Mouse (Mus musculus) lung, embryonic 15.5 days (tissue): ENCODE measurements around the gene Tpx2. TPM values are rescaled to one million over a fixed set of nuclear protein-coding genes. Genes with fewer than 3 reads are reported as not detected.

Experiments used
- ATAC-seq: fragments of 200-750 bp; cut with Nextera tagmentation; 2 replicates; pipeline ENCODE4 v1.8.0; 2017; ENCODE audit warnings: moderate number of reproducible peaks, borderline replicate concordance; ENCODE audit not compliant: low FRiP score, low TSS enrichment; ENCODE audit errors: extremely low read depth
- H3K27ac ChIP-seq: fragments of 300-500 bp; sonication (generic); 2 replicates; pipeline ENCODE4 v1.5.1; 2015; ENCODE audit warnings: moderate library complexity, mild to moderate bottlenecking, inconsistent platforms
- H3K27me3 ChIP-seq: fragments of 300-500 bp; sonication (generic); 2 replicates; pipeline ENCODE4 v1.6.1; 2015; ENCODE audit warnings: inconsistent platforms
- H3K36me3 ChIP-seq: fragments of 300-500 bp; sonication (generic); 2 replicates; pipeline ENCODE4 v1.6.1; 2015; ENCODE audit warnings: inconsistent platforms
- H3K4me1 ChIP-seq: fragments of 300-500 bp; sonication (generic); 2 replicates; pipeline ENCODE4 v1.6.1; 2015; ENCODE audit warnings: inconsistent platforms
- H3K4me2 ChIP-seq: fragments of 300-500 bp; sonication (generic); 2 replicates; pipeline ENCODE4 v1.6.1; 2015; ENCODE audit warnings: inconsistent platforms, mild to moderate bottlenecking, moderate library complexity
- H3K4me3 ChIP-seq: fragments of 300-500 bp; sonication (generic); 2 replicates; pipeline ENCODE4 v1.5.1; 2015; ENCODE audit warnings: mild to moderate bottlenecking, inconsistent platforms
- H3K9ac ChIP-seq: fragments of 300-500 bp; sonication (generic); 2 replicates; pipeline ENCODE4 v1.6.1; 2015; ENCODE audit warnings: inconsistent platforms
- H3K9me3 ChIP-seq: fragments of 300-500 bp; sonication (generic); 2 replicates; pipeline ENCODE4 v1.6.1; 2016; ENCODE audit warnings: inconsistent platforms
- WGBS: fragments of 180-500 bp; shearing (Covaris S2); methylation state at CpG from one replicate; pipeline ENCODE4 v1.1.7; 2015; 5-methylcytosine and 5-hydroxymethylcytosine counted together
- polyA plus RNA-seq: library from polyadenylated mRNA; unstranded; fragments of >200 nt; fragmentation: Nextera tagmentation; extraction: Ambion mirVana; gene quantifications from 2 replicates; pipeline ENCODE4 v1.2.1, GENCODE M21; 2015

Tpx2 gene
- polyA plus RNA-seq, 1 experiment from 2014 or later, result 92.1 TPM

GRCm38 (mm10) chr2:152831019-152831878 is 16.5 kb upstream of the Tpx2 start, which contains the start of gene Bcl2l1:
TSS of gene Bcl2l1 (minus strand) at chr2:152831728.
- Histone ChIP-seq H3K27ac (peak within 1 kb of the TSS; percentile 97), H3K9me3 (no peaks in the 10 kb centered on the region), H3K4me3 (peak within 1 kb of the TSS; percentile 62), H3K36me3 (no peaks in the 10 kb centered on the region), H3K27me3 (no peaks in the 10 kb centered on the region), H3K4me2 (peak within 1 kb of the TSS; percentile 66), H3K9ac (peak within 1 kb of the TSS; percentile 80), H3K4me1 (peaks cover 43% of the 10 kb centered on the region)
- ATAC-seq, result peak; percentile 96
- WGBS, result under 1% methylated on average over 72 of the region's 74 CpGs

GRCm38 (mm10) chr2:152839256-152839655 is 8.5 kb upstream of the Tpx2 start:
- Histone ChIP-seq H3K36me3 (no peaks in the 10 kb centered on the region), H3K27ac (no peak overlapping the region), H3K4me3 (no peak overlapping the region), H3K27me3 (no peaks in the 10 kb centered on the region), H3K4me1 (no peaks in the 10 kb centered on the region), H3K9ac (no peak overlapping the region), H3K9me3 (no peaks in the 10 kb centered on the region), H3K4me2 (no peak overlapping the region)
- no peak for ATAC-seq
- 66% methylated on average over 2 of the region's 2 CpGs for WGBS

DNA sequence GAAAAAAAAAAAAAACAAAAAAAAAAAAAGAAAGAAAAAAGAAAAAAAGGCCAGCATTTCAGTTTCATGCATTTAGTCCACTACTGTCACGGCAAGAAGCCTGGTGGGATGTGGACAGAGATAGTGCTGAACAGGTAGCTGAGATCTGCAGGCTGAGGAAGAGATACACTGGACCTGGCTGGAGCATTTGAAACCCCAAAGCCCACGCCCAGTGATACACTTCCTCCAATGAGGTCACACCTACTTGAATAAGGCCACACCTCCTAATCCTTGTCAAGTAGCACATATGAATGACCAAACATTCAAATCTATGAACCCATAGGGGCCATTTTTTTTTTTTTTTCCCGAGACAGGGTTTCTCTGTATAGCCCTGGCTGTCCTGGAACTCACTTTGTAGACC is 5.0 kb upstream of the Tpx2 start:
- H3K9ac ChIP-seq, result no peak overlapping the region
- H3K27ac ChIP-seq, result no peak overlapping the region
- no peaks in the 10 kb centered on the region for H3K27me3 ChIP-seq
- no peaks in the 10 kb centered on the region for H3K9me3 ChIP-seq
- 57% methylated on average over 3 of the region's 3 CpGs for WGBS
- H3K4me2 ChIP-seq, result no peak overlapping the region
- no peak overlapping the region for H3K4me3 ChIP-seq
- no peaks in the 10 kb centered on the region for H3K36me3 ChIP-seq
- no peak for ATAC-seq
- H3K4me1 ChIP-seq, result 0 out of 2 replicates have a peak, but pooled peaks cover 3% of the 10 kb centered on the region

GRCm38 (mm10) chr2:152847057-152847814 is 528 bp upstream of the Tpx2 start:
- Histone ChIP-seq H3K9ac (no peak overlapping the region), H3K4me3 (peak overlapping the region; percentile 81; the same call in 1 of the 2 replicates), H3K36me3 (peaks cover 4% of the 10 kb centered on the region; the same call in 1 of the 2 replicates), H3K4me2 (peak overlapping the region; percentile 48), H3K9me3 (no peaks in the 10 kb centered on the region), H3K4me1 (peaks cover 21% of the 10 kb centered on the region), H3K27ac (no peak overlapping the region), H3K27me3 (no peaks in the 10 kb centered on the region)
- WGBS, result 13% methylated on average over 3 of the region's 3 CpGs
- no peak for ATAC-seq

DNA sequence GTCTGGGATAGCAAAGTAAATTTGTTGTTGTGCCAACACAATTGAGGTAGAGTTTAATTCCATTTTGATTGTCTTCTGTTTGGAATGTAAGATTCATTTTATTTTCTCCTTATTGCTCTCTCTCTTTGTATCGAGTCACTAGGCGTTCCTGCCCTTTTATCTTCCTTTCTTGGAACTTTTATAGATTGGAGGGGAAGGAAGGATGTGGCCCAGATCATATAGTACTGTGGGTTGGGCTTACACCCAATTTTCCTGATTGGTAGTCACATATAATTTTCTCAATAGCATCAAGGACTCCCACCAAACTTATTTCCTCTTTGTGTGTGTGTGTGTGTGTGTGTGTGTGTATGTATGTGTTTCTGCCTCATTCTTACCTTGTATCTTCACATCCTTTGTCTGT is 702 bp downstream of the Tpx2 start:
- ATAC-seq, result no peak
- peak overlapping the region; percentile 81 for H3K4me3 ChIP-seq
- no peaks in the 10 kb centered on the region for H3K9me3 ChIP-seq
- H3K4me2 ChIP-seq, result peak overlapping the region; percentile 73
- peaks cover 12% of the 10 kb centered on the region; the same call in 1 of the 2 replicates for H3K36me3 ChIP-seq
- peak overlapping the region; percentile 88 for H3K27ac ChIP-seq
- peak overlapping the region; percentile 69 for H3K9ac ChIP-seq
- H3K4me1 ChIP-seq, result peaks cover 21% of the 10 kb centered on the region
- 3% methylated on average over 2 of the region's 2 CpGs for WGBS
- H3K27me3 ChIP-seq, result no peaks in the 10 kb centered on the region

DNA sequence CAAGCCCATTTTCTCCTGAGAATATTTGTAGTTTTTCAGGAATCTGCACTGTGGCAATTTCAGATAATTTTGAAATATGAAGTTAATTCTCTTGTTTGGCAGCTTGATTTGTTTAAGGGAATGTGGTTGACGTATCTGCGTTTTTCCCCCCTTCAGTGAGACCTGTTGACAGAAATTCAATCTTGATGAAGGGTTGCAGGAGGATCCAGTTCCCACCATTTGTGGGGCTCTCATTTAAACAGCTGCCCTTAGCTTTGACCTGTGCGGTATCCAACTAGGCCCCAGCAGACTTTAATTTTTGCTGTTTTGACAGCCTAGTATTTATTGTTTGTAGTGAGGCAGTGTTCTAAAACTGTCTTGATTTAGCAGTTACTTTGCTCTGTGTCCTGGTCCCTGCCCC is 11.7 kb downstream of the Tpx2 start:
- no peak overlapping the region for H3K9ac ChIP-seq
- no peak for ATAC-seq
- H3K9me3 ChIP-seq, result no peaks in the 10 kb centered on the region
- no peak overlapping the region for H3K4me2 ChIP-seq
- no peak overlapping the region for H3K4me3 ChIP-seq
- 81% methylated on average over 3 of the region's 3 CpGs for WGBS
- no peak overlapping the region for H3K27ac ChIP-seq
- H3K27me3 ChIP-seq, result no peaks in the 10 kb centered on the region
- no peaks in the 10 kb centered on the region for H3K4me1 ChIP-seq
- H3K36me3 ChIP-seq, result peaks cover 70% of the 10 kb centered on the region

- ATAC-seq, result no peak
- Histone ChIP-seq H3K9ac (no peak overlapping the region), H3K27ac (no peak overlapping the region), H3K36me3 (peaks cover 60% of the 10 kb centered on the region), H3K4me3 (no peak overlapping the region), H3K9me3 (no peaks in the 10 kb centered on the region), H3K4me2 (no peak overlapping the region), H3K27me3 (no peaks in the 10 kb centered on the region), H3K4me1 (no peaks in the 10 kb centered on the region)
- WGBS, result 85% methylated on average over 1 of the region's 1 CpGs
Observed at GRCm38 (mm10) chr2:152861891-152862290, 14.1 kb downstream of the Tpx2 start.

DNA sequence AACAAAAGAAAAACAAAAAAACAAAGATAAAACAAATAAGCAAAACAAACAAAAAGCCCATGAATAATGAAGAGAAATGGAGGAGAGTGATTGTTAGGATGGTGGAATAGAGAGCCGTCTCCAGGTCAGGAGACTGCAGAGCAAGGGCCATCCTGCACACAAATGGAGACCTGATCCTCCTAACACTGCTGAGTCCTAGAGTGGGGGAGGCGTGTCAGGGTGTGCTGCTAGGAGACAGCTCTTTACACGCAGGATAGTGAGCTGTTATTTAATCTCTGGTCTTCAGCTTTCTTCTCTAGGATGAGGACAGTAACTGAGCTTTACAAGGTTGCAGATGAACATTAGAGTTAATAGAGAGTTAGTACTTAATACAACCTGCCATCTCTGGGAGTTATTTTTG is 14.9 kb downstream of the Tpx2 start:
- Histone ChIP-seq H3K9me3 (no peaks in the 10 kb centered on the region), H3K4me2 (no peak overlapping the region), H3K4me1 (no peaks in the 10 kb centered on the region), H3K27ac (no peak overlapping the region), H3K27me3 (no peaks in the 10 kb centered on the region), H3K9ac (no peak overlapping the region), H3K4me3 (no peak overlapping the region), H3K36me3 (peaks cover 63% of the 10 kb centered on the region)
- no peak for ATAC-seq
- WGBS, result 77% methylated on average over 3 of the region's 3 CpGs

DNA sequence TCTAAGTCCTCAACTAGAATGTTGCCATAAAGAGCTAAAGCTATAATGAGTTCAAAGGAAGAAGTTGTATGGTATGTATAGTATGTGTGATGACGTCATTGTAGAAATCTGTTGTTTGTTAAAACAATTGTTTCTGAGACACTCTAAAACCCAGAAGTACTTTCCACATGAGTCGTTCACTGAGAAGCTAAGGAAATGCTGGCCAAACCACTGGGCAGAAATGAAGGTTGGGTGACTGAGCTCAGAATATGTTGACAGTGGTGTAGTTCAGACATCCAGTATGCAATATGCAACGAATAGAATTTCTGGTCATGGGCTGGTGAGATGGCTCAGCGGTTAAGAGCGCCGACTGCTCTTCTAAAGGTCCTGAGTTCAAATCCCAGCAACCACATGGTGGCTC is 15.6 kb downstream of the Tpx2 start:
- Histone ChIP-seq H3K4me3 (no peak overlapping the region), H3K9me3 (no peaks in the 10 kb centered on the region), H3K4me2 (no peak overlapping the region), H3K36me3 (peaks cover 61% of the 10 kb centered on the region), H3K27ac (no peak overlapping the region), H3K4me1 (no peaks in the 10 kb centered on the region), H3K9ac (no peak overlapping the region), H3K27me3 (no peaks in the 10 kb centered on the region)
- 92% methylated on average over 6 of the region's 6 CpGs for WGBS
- no peak for ATAC-seq

GRCm38 (mm10) chr2:152878239-152878638 is 30.5 kb downstream of the Tpx2 start:
- Histone ChIP-seq H3K36me3 (peaks cover 81% of the 10 kb centered on the region), H3K27ac (no peak overlapping the region), H3K4me2 (no peak overlapping the region), H3K9ac (no peak overlapping the region), H3K4me1 (no peaks in the 10 kb centered on the region), H3K27me3 (no peaks in the 10 kb centered on the region), H3K4me3 (no peak overlapping the region), H3K9me3 (no peaks in the 10 kb centered on the region)
- 86% methylated on average over 3 of the region's 3 CpGs for WGBS
- ATAC-seq, result no peak

GRCm38 (mm10) chr2:152880898-152881297 is 33.1 kb downstream of the Tpx2 start:
- no peak overlapping the region for H3K4me3 ChIP-seq
- H3K9me3 ChIP-seq, result no peaks in the 10 kb centered on the region
- WGBS, result 90% methylated on average over 13 of the region's 13 CpGs

DNA sequence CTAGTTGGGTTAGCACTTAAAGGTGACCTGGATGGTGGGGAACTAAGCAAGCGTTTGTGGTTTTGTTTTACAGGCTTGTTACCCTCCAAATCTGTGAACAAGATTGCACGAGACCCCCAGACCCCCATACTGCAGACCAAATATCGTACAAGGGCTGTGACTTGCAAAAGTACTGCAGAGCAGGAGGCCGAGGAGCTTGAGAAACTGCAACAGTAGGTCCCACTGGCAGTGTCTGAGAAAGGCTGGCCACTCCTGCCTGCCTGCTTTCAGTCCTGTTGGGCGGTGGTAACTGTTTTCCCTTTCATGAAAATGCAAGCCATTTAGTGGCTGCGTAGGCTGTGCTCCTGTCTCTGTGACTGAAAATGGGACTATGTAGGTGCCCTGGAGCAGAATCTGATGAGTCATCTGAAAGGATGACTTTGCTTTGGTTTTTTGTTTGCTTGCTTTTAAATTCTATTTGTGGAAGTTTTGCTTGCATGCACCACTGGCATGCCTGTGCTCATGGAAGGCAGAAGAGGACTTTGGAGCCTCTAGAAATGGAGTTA is 36.4 kb downstream of the Tpx2 start:
- Histone ChIP-seq H3K9me3 (no peaks in the 10 kb centered on the region), H3K4me3 (no peak overlapping the region), H3K4me2 (no peak overlapping the region), H3K9ac (no peak overlapping the region), H3K27me3 (no peaks in the 10 kb centered on the region), H3K36me3 (peaks cover 85% of the 10 kb centered on the region), H3K4me1 (no peaks in the 10 kb centered on the region), H3K27ac (no peak overlapping the region)
- ATAC-seq, result no peak
- WGBS, result 90% methylated on average over 6 of the region's 6 CpGs

More at GRCm38 (mm10) chr2:152880898-152881297, 33.1 kb downstream of the Tpx2 start:
- ATAC-seq, result no peak
- Histone ChIP-seq H3K4me1 (no peaks in the 10 kb centered on the region), H3K27ac (no peak overlapping the region), H3K4me2 (no peak overlapping the region), H3K36me3 (peaks cover 81% of the 10 kb centered on the region), H3K27me3 (no peaks in the 10 kb centered on the region), H3K9ac (no peak overlapping the region)
